Mouse (Mus musculus): ENCODE measurements around the gene Nphs2.
"Not testable (repeated sequence)": the region's sequence is repeated elsewhere in the genome, so short reads cannot be mapped to it uniquely, and the experiment has no call there.

Nphs2 gene

DNA sequence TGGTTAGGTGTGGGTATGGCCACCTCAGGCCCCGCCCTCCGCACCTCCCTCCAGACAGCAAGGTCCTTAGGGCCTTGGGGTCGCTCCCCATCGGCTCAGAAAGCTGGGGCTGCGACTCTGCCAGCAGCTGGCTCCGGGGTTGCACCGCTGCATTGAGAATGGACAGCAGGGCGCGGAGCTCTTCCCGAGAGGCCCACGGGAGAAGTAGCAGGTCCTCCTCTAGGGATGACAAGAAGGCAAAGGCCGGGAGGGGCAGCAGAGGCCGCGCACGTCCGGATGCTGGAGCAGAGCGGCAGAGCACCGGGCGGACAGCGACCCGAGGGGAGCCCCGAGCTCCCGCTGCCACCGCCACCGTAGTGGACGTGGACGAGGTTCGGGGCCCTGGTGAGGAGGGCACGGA, at the start of gene Nphs2:
TSS of gene Nphs2 (plus strand) at position 98 of the 400 bp plus-strand sequence.
- DNase-seq: peak; percentile 12 to 25

DNA sequence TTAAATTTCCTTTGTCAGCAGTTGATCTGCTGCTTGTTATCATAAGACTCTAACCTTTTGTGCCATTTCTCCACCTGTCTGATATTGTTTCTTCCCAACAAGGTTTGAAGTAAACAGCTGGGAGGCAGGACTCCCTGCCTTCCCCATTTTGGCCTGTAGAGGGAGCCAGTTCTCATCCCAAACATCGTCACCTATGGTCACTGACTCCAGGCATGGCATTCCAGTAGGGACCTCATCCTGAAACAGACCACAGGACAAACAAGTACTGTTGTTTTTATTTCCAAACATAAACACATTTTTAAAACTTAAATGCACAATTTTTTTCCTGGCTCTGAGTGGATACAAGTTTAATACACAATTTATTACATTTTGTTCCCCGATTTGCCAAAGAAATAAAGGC, 47.2 kb upstream of the Nphs2 start:
- peak; percentile 61 to 83 for DNase-seq

DNA sequence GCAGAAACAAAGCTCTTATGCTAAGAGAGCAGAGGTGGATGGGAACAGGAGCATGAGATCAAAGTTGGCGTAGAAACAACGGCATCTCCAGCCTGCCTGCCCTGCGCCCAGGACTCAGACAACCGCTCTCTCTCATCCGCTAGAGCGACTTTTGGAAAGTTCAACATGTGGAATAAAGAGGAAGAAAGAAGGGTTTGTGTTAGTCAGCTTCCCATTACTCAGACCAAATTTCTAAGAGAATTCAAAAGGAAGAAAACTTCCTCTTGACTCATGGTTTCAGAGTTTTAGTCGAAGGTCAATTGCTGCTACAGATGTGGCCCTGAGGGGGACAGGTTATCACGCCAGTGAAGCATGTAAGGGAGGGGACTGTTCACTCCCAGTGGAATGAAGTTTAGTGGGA, 46.6 kb upstream of the Nphs2 start:
- DNase-seq: no peak

DNA sequence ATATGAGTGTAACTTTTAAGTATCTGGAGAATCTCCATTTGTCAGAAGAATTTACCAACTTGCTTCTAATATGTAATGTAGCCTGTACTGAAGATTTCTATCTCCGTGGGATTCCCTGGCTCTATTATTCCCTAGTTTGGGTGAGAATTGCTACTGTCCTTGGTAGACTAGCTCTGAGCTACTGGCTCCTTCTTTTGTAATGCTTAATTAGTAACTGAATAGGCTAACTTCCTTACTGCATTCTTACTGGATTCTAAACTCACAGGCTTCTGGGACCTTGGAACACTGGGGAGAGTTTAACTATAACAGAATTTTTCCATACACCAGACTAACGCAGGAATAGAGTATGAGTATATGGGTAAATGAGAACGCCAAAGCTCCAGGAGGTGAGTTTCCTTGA, 42.0 kb upstream of the Nphs2 start:
- peak in 1 of 2 experiments; percentile 10 for DNase-seq

DNA sequence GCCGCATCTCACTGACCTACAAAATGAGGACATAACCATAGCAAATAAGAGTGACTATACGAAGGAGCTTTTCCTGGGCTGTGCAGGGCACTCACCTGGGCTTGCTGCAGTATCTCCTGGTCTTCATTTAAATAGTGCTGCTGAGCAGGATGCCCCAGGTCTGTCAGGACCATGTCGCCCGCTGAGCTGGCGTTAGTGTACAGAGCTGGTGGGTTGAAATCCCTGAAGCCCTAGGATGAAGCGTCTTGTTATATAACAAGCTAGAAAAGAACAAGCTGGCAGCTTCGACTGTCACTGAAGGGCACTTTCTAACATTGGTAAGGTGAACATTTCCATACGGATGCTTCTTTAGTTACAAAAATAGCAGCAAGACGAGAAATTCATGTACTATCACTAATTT, 40.1 kb upstream of the Nphs2 start:
- DNase-seq: no peak

DNA sequence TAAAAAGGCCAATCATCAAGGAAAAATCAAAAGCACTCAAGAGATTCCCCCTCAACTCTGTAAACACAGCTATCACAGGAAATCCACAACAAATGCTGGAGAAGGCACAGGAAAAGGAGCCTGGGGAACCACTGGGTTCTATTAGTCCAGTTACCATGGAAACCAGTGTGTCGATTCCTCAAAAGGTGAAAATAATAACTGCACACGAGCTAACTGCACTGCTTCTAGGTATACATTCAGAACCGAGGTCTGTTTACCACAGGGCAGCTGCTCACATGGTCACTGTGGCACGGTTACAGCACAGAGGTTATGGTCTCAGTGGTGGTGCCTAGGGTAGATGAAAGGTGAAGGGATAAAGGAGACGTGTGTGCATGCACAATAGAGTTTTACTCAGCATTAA, 38.9 kb upstream of the Nphs2 start:
- DNase-seq: no peak

DNA sequence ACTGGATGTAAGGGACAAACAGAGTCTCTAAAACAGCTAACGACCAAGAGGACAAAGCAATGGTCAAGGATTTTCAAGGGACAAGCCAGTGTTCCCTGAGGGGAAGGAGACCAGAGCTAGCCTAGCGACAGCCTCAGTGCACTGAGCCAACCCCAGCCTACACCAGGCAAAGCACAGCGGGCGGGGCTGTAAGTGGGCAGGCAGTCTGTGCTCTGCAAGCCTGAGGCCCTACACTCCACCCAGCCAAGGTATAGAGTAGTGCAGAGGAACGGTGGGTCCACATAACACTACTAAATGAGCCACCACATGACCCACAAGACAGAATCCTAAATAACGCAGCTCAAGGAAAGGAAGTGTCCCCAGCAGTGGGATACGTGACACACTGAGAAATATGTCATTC, 36.9 kb upstream of the Nphs2 start:
- DNase-seq: no peak

DNA sequence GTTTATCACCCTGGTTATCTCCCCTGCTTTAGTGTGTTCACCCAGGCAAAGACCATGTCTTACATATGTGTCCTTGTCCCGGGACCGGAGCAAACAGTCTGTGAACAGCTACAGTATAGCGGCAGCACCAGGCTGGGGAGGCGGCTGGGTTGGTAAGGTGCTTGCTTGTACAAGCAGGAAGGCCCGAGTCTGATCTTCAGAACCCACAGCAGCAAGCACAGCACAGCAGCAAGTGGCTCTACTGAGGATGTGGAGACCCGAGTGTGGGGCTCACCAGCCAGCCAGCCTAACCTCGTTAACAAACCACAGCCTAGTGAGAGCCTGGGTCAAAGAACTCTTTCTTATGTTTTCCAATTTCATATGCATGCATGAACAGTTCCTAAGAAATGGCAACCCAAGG, 30.4 kb upstream of the Nphs2 start:
- no peak for DNase-seq

DNA sequence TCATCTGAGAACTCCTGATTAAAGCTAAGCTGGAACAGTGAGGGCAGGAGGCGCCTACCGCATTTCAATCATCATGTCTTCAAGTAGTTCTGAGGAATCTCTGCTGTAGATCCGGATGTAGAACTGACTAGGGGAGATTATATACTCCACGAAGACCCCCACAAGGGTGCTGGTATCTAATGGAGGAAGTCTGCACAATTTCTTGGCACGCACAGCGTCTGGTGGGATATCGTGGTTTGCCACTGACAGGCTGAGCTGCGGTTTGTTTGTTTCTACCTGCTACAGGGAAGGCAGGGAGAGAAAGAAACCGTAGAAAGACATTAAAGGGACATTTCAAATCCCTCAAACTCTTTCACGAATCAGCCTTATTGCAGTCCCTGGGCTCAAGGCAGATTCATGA, 26.3 kb upstream of the Nphs2 start:
- no peak for DNase-seq

DNA sequence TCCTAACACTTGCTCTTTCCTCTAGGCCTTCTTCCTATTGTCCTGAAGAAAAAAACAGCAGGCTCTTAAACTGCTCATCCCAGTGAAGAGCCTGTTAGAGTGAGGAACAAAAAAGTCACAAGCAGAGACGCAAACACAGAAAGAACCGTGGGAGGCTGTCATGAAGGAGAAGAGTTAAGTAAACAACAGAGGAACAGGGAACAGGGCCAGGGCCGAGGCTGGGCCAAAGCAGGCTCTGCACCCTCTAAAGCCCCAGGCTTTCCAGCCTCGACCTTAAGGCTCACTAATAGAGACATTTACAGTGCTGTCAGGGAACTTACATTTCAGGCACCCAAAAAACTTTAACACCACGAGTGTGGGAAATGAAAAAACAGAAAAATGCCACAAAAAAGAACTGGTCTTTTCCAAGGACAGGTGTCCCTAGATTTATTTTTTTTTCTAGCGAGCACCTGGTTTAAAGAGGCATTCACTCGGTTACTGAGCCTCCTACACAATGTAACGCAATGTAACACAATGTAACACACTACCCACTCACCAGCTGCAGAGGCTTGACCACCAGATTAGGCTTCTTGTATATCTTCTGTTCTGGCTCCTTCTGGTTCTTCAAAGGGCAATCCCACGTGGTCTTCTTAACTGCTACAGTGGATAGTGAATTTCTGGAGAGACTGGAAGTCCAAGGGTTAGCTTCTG, 25.5 kb upstream of the Nphs2 start:
- no peak for DNase-seq

DNA sequence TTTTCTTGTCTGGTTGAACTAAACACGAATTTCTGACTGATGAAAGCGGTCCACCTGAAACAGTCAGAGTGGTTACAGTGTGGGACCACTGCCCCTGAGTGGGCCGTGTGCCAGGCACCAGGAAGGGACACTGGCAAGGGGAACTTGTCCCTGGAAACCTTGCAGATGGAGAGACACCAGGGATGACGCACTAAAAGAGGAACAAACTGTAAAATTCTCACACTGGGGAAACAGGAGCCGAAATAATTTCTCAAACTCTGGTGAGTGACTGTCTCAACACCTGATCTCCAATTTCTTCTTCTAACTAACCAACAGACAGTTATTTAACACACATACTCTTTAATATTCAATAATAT, 25.0 kb upstream of the Nphs2 start:
- DNase-seq: no peak

DNA sequence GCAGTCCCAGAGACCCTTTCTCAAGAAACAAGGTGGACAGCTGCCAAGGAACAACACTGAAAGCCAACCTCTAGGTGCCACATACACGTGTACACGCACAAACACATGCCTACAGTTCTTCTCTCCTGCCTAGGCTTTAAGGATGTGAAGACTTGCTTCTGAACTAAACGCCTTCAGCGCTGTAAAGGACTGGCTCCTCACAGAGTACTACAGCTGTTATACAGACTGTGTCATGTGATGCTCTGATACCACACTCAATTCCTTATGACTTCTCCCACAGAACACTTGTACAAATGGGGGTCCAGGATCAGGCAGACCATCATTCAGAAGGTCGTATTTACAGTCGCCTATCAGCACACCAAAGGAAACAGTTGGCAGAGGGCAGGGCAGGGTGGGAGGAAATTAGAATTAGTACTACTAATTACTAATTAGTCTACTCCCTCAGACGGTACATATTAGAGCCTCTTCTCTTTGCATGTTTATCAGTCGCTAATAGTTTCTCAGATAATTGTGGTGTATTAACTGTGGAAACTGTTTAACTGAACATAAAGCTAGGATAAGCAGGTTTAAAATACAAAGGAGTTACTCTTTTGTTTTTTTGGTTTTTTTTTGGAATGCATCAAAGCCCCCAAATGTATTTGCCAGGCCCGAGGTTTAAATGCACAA, 21.8 kb upstream of the Nphs2 start:
- no peak for DNase-seq

DNA sequence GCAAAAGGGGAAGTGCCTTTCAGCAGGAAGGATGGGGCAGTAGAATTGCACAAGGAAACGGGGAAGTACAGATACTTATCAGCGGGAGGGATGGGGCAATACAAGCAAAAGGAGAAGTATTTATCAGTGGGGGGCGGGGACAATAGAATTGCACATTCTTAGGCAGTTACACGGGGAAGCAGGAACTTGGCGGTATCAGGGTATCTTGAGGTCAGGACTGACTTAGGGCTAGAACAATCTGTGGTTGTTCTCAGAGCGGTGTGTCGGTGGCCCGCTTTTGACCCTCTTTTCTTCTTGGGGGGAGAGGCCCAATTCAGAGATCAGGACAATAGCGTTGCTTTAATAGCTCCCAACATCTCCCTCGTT, 21.3 kb upstream of the Nphs2 start:
- DNase-seq: not testable (repeated sequence)

DNA sequence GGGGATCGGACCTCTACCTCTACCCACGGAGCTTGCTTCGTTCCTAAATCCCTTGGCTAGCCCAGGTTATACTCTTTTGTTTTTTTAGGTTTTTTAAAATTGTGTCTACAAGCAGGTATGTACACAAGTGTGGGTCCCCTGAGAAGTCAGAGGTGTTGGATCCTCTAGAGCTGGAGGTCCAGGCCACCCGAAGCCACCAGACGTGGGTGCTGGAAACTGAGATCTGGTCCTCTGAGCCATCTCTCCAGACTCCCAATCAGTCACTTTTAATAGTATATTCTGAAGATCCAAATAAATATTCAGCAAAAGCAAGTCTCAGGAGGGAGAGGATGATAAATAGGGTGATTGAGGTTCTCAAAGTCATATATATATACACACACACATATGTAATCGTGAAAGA, 20.5 kb upstream of the Nphs2 start:
- DNase-seq: no peak

DNA sequence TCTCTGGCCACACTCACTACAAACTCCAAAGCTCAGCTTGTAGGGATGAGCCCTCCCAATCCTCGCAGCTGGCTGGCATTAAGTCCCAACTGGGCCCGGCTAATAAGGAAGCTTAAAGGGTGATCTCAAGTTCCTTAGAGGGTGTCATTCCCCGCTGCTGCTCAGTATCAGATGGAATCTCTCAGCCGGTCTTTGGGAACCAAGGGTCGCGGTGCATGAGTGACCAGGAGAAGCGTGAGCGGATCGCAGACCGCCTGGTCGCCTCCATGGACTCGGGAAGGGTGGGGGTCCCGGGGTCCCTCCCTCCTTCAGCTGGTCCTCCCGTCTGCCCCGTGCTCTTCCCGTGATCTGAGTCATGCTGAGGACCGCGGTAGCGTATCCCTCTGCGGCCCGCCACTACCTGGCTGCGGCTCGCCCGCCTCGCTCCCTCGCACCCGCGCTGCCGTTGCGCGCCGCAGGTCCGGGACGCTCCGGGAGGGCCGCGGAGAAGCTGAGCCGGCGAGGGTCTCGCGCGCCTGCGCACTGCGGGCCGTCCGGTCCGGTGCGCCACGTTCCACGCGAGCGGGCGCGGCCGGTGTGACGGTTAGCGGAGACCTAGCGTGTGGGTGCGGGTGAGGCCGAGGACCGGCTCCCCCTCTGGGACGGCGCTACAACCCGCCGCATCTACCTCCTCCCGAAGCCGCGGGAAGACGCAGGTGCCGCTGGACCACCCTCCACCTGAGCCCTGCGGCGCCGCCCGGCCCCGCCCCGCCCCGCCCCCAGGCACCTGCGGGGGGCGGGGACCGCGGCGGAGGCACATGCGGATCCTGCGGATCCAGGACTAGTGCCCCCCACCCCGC, 7.4 kb upstream of the Nphs2 start, which contains the start of gene Tdrd5:
TSS of gene Tdrd5 (minus strand) at position 754 of the 839 bp plus-strand sequence.
- DNase-seq: peak in 1 of 2 experiments; percentile 59

DNA sequence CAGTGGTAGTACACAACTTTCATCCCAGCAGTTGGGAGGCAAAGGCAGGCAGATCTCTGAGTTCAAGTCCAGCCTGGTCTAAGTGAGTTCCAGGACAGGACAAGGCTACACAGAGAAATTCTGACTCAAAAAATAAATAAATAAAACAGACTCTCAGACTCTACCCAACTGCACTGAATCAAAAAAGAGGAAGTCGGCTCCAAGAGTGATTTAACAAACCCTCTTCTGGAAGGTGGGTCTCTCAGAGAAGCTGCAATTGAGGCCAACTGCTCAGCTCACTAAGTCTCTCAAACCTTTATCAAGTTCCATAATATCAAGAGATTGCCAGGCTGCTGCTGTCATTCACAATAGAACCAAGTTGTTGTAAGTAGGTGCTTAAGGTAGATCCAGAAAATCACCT, 1.9 kb upstream of the Nphs2 start:
- no peak for DNase-seq

DNA sequence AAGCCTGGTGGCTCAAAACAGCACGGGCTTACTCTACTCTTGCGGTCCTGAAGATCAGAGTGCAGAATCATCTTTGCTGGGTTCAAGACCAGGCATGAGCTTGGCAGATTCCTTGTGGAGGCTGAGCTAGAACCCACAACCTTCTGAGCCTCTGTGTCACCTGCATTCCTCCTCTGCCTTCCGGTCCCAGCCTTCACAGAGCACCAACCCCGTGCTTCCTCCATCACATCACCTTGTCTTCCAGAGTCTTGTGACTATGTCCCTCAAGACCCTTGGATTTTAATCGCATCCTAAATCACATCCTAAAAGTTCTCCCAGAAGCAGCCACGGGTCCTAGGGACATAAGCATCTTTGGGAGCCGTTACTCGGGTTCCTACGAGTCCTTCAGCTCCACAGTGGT, 12.6 kb downstream of the Nphs2 start:
- DNase-seq: no peak

DNA sequence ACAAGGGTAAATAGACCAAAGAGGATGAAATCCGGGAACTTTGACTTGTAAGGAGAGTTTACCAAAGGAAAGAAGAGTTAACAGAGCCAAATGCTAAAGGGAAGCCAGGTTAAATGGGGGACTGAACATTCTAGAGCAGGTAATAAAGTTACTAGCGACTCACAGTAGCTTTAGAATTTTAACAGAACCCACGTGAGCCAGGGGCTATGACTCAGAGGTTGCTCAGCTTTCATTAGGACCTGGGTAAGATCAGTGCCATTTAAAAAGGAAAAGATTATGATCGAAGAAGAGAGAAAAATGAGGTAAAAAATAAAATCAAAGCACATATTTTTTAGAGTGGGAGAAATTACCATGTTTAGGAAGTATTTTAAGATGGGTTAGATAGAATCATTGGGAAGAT, 30.3 kb downstream of the Nphs2 start:
- no peak for DNase-seq

DNA sequence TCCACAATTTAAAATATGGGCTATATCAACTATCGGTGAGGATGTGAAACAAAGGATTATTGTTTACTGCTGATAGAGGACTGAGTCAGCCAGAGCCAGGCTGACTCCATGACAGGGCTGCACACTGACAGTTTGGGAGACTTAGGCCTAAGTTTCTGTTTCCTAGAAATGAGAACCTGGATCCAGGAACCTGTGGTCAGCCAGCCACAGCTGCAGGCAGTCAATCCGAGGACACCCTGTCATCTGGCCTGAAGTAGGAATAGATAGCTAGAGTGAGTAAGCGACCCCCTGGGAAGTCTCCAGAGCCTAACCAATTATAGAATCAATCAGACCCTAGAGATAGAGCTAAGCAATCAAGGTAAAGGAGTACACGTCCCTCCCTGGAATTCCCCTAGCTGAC, 33.9 kb downstream of the Nphs2 start:
- DNase-seq: no peak

DNA sequence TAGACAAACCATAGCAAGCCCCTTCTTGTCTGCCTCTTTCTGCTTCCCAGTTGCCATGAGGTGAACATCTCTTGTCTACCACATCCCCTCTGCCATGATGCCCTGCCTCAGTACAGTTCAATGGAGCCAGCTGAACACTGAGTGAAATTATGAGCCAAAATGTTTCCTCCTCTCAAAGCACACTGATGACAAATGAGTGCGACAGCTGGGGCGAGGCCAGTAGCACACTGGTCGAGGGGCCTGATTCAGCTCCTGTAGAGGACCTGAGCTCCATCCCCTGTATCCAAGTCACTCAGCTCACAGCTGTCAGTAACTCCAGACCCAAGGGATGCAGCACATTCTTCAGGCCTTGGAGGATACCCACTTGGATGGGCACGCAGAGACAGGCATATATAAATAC, 35.1 kb downstream of the Nphs2 start:
- no peak for DNase-seq

DNA sequence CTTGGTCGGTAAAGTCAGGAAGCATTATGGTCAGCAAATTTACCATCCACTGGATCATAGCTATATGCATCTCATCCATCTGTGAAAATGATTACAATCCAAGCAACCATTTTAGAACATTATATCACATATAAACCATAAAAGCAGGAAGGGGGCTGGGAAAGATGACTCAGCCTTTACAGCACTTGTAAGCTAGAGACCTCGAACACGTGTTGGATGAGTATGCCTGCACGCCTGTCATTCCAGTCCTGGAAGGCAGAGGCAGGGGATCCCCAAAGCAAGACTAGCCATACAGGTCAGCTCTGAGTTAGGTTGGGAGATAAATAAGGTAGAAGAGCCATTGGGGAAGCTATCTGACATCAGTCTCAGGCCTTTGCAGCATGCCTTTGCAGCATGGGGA, 38.5 kb downstream of the Nphs2 start:
- no peak for DNase-seq

DNA sequence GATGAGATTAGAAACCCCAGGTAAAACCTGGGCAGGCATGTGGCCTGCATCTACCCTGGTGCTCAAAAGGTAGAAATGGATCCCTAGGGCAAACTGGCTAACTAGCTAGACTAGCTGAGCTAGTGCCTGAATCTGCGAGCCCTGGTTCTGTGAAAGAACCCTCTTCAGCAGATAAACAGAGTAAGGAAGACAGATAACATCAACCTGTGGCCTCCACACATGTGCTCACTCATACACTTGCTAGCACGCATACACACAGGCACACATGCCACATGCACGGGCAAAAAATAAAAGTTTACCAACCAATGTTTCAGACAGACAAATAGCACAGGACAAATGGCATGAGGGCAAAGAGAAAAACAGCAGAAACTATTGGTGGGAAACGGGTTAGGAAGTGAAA, 39.9 kb downstream of the Nphs2 start:
- DNase-seq: no peak

DNA sequence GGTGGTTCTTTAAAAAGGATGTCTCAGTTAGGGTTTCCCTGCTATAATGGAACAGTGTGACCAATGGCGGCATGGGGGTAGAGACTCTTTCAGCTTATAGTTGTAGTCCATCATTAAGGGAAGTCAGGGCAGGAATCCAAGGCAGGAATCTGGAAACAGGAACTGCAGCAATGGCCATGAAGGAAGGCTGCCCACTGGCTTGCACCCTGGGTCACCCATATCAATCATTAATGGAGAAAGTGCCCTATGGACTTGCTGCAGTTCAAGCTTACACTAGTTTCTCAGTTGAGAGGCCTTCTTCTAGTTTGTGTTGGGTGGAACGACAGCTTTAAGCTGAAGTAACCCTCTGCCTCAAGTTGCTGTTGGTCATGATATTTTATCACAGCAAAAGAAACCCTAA, 41.9 kb downstream of the Nphs2 start:
- DNase-seq: peak; percentile 53 to 62

DNA sequence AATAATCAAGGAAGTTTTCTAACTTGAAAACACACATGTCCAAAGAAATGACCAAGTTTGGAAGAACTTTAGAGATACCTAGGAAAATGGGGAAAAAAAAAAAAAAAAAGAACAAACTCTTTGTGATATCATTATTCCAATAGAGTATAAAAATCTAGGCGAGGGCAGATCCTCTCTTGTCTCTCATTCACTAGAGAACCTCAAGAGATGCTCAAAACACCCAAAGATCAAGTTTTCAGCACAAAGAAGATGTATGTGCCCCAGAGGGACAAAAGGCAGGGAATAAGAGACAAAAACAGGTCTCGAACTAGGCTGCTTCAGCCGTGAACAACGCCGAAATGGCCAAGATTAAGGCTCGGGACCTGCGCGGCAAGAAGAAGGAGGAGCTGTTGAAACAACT, 55.2 kb downstream of the Nphs2 start, which contains the start of gene Gm2000:
TSS of gene Gm2000 (plus strand) at position 301 of the 400 bp plus-strand sequence.
- no peak for DNase-seq
